Mouse (Mus musculus): ENCODE results near the gene Olfr389. TPM values are rescaled to one million over a fixed set of nuclear protein-coding genes. Genes with fewer than 3 reads are reported as not detected.

The Olfr389 gene
- total RNA-seq (2021) = not detected
- long read RNA-seq, experiment 1 = 0 reads
- long read RNA-seq, experiment 2 = 0 reads

GRCm38 (mm10) chr11:73780613-73781012 lies at the start of gene Olfr389:
Gene Olfr389 (minus strand): TSS chr11:73780713.
- DNase-seq (ENCODE audit: low spot score) = no peak

- DNase-seq (ENCODE audit: low spot score) = no peak
These were observed 36.4 kb upstream of the Olfr389 start, which contains the start of gene Olfr392 for GRCm38 (mm10) chr11:73816949-73817348. Gene Olfr392 (minus strand): TSS chr11:73817049.

- DNase-seq (ENCODE audit: low spot score) = no peak
These were observed 22.4 kb upstream of the Olfr389 start, which contains the start of gene Olfr391-ps for GRCm38 (mm10) chr11:73802952-73803351. Gene Olfr391-ps (minus strand): TSS chr11:73803052.

GRCm38 (mm10) chr11:73782664-73783063 lies 2.2 kb upstream of the Olfr389 start, which contains the start of gene Olfr390:
Gene Olfr390 (plus strand): TSS chr11:73782964.
- DNase-seq (ENCODE audit: low spot score) = no peak

GRCm38 (mm10) chr11:73759115-73759514 lies 21.4 kb downstream of the Olfr389 start:
- no peak for DNase-seq (ENCODE audit: low spot score)

Other genes with a start within 250 kb of the Olfr389 start
- gene Olfr385, start 187.7 kb downstream of the Olfr389 start, total RNA-seq (2021) = not detected
- not detected for gene Olfr384, start 182.1 kb downstream of the Olfr389 start, total RNA-seq (2021)
- not detected for gene Zfp735, start 91.9 kb downstream of the Olfr389 start, total RNA-seq (2021)
- not detected for gene Olfr390, start 2.3 kb upstream of the Olfr389 start, total RNA-seq (2021)
- gene Olfr391-ps, start 22.3 kb upstream of the Olfr389 start, total RNA-seq (2021) = not detected
- gene Olfr392, start 36.3 kb upstream of the Olfr389 start, total RNA-seq (2021) = not detected
- gene Olfr393, start 70.7 kb upstream of the Olfr389 start, total RNA-seq (2021) = not detected
- not detected for gene Olfr394, start 110.1 kb upstream of the Olfr389 start, total RNA-seq (2021)
- not detected for gene Olfr395, start 128.6 kb upstream of the Olfr389 start, total RNA-seq (2021)
- not detected for gene Olfr23, start 156.0 kb upstream of the Olfr389 start, total RNA-seq (2021)
- gene Olfr397, start 180.1 kb upstream of the Olfr389 start, total RNA-seq (2021) = not detected
- not detected for gene Olfr398, start 209.7 kb upstream of the Olfr389 start, total RNA-seq (2021)

All from gastrocnemius, adult 18-20 months (tissue).